Mouse (Mus musculus): Measurements from ENCODE around the gene Cryba1. TPM values are rescaled to one million over a fixed set of nuclear protein-coding genes. Genes with fewer than 3 reads are reported as not detected.

The Cryba1 gene
- 0.26 TPM in 1 of 2 replicates, not detected in the other for polyA plus RNA-seq (2012; rRNA removed)

DNA sequence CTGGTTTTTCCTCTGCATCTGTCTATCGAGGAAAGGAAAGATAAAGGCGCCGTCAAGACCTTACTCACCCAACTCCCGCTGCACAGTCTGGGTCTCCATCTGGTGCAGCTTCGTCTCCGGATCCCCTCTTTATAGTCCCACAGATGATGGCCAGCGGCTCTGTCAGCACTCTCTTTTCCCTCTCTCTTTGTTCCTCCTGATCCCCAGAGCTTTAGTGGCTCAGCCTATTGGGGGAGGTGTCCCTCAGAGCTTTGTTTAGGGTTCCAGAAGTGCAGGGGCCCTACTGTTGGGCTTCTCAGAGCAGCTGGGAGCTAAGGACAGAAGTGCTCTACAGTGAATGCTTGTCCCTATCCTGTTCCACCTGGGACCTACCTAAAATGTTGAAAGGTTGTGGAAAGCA, at the start of gene Cryba1:
Gene Cryba1 (minus strand): TSS at position 101 of the 400 bp plus-strand sequence.

DNA sequence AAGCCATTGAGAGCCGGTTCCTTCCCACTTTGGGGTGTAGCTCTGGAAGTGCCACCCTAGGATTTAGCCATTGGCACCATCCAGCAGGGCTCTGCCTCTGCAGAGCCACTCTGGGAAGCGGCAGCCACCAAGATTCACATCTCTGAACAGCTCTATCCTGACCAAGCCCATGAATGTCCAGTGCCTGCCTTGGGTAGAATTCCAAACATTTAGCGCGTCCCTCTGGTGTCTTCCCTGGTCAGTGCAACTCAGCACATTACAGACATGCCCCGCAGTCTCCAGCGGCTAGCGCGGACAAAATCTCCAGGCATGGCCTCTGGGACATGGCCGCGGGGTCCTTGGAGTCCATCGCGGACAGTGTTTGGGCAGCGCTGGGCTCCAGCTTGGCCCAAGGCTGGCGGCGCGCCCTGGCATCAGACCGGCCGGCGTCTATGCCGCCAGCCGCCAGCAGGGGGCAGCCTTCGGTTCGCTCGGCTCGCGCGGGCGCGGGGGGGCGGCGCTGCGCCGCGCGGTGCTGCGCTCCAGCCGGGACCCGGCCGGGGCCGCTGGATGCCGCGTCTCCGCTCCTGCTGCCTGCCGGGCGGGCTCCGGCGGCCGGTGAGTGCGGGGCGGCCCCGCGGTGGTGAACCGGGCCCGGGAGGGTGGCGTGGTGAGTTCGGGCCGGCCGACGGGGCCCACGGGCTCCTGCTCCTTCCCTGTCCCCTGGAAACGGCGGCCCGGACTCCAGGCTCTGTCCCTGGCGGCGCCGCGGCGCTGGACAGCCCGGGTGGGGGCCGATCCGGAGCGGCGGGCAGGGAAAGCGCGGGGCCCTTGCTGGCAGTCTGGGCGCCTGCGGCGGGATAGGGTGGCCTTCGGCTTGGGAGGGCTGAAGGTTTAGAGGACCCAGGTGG, 37.9 kb upstream of the Cryba1 start, which contains the start of gene Myo18a:
Gene Myo18a (plus strand): TSS at position 464 of the 890 bp plus-strand sequence.

GRCm38 (mm10) chr11:77685383-77686265, 39.5 kb downstream of the Cryba1 start, which contains the start of gene Nufip2:
Gene Nufip2, plus strand, starts transcription at chr11:77686155.

Other genes with a start within 250 kb of the Cryba1 start
- gene Ankrd13b, start 235.6 kb downstream of the Cryba1 start, polyA plus RNA-seq (2012; rRNA removed): 247 and 265 TPM in 2 replicates
- gene Git1, start 231.7 kb downstream of the Cryba1 start, polyA plus RNA-seq (2012; rRNA removed): 81.5 and 84.9 TPM in 2 replicates
- 0.43 and 0.55 TPM in 2 replicates for gene Abhd15, start 210.2 kb downstream of the Cryba1 start, polyA plus RNA-seq (2012; rRNA removed)
- gene Trp53i13, start 209.3 kb downstream of the Cryba1 start, polyA plus RNA-seq (2012; rRNA removed): 14.1 and 20.4 TPM in 2 replicates
- gene Gm10392, start 206.1 kb downstream of the Cryba1 start, polyA plus RNA-seq (2012; rRNA removed): not detected in 2 replicates
- gene Taok1, start 117.5 kb downstream of the Cryba1 start, polyA plus RNA-seq (2012; rRNA removed): 19.0 and 21.7 TPM in 2 replicates
- 15.4 and 16.1 TPM in 2 replicates for gene Nufip2, start 39.1 kb downstream of the Cryba1 start, polyA plus RNA-seq (2012; rRNA removed)
- gene Myo18a, start 38.0 kb upstream of the Cryba1 start, polyA plus RNA-seq (2012; rRNA removed): 38.3 and 43.1 TPM in 2 replicates
- gene Gm10277, start 62.5 kb upstream of the Cryba1 start, polyA plus RNA-seq (2012; rRNA removed): not detected in 2 replicates
- 12.1 and 17.9 TPM in 2 replicates for gene Pipox, start 168.8 kb upstream of the Cryba1 start, polyA plus RNA-seq (2012; rRNA removed)
- gene Sez6, start 205.5 kb upstream of the Cryba1 start, polyA plus RNA-seq (2012; rRNA removed): 139 and 182 TPM in 2 replicates

All from central nervous system, embryonic 14 days (tissue).